Mouse (Mus musculus) kidney, postnatal 0 days (tissue): ENCODE data around the gene Cntnap2. TPM values are rescaled to one million over a fixed set of nuclear protein-coding genes. Genes with fewer than 3 reads are reported as not detected.
A peak's percentile ranks its signal among the peaks of the same experiment; 100 is the strongest.

Source experiments
- ATAC-seq: fragments of 200-750 bp; cut with Nextera tagmentation; replicated peaks from 2 replicates; pipeline ENCODE4 v1.8.0; 2017; ENCODE audit warnings: low read depth, moderate number of reproducible peaks, moderate TSS enrichment, moderate library complexity; ENCODE audit not compliant: low FRiP score
- DNase-seq: peaks from one replicate; pipeline ENCODE4 v3.0.0-alpha.2; 2016; ENCODE audit warnings: low spot score
- H3K27ac ChIP-seq: fragments of 300-500 bp; sonication (generic); 2 replicates; pipeline ENCODE4 v1.5.1; 2014; ENCODE audit warnings: mild to moderate bottlenecking
- H3K27me3 ChIP-seq: fragments of 300-500 bp; sonication (generic); 2 replicates; pipeline ENCODE4 v1.6.1; 2014; ENCODE audit warnings: low read length, mixed read lengths; ENCODE audit not compliant: insufficient read depth
- H3K36me3 ChIP-seq: fragments of 300-500 bp; sonication (generic); 2 replicates; pipeline ENCODE4 v1.6.1; 2014; ENCODE audit warnings: low read length, mixed read lengths; ENCODE audit not compliant: insufficient read depth
- H3K4me1 ChIP-seq: fragments of 300-500 bp; sonication (generic); replicated peaks from 2 replicates; pipeline ENCODE4 v1.6.1; 2014; ENCODE audit warnings: antibody characterized with exemption, low read length, mixed read lengths; ENCODE audit not compliant: insufficient read depth
- H3K4me2 ChIP-seq: fragments of 300-500 bp; sonication (generic); 2 replicates; pipeline ENCODE4 v1.6.1; 2014; ENCODE audit warnings: mild to moderate bottlenecking, low read length, moderate library complexity, mixed read lengths
- H3K4me3 ChIP-seq: fragments of 300-500 bp; sonication (generic); replicated peaks from 2 replicates; pipeline ENCODE4 v1.5.1; 2014; ENCODE audit warnings: low read depth, low read length
- H3K9ac ChIP-seq: fragments of 300-500 bp; sonication (generic); 2 replicates; pipeline ENCODE4 v1.6.1; 2014; ENCODE audit warnings: low read depth, low read length
- H3K9me3 ChIP-seq: fragments of 300-500 bp; sonication (generic); replicated peaks from 2 replicates; pipeline ENCODE4 v1.6.1; 2016; ENCODE audit warnings: low read length, inconsistent platforms, mixed read lengths
- CTCF ChIP-seq: IDR thresholded peaks from 2 replicates; pipeline ENCODE4 v1.5.1; 2016; ENCODE audit warnings: antibody characterized with exemption, low read depth, mild to moderate bottlenecking, moderate library complexity
- WGBS: fragments of 180-500 bp; shearing (Covaris S2); extraction: QIAGEN DNeasy Blood & Tissue Kit; methylation state at CpG from one replicate; pipeline ENCODE4 v1.1.7; 2014; 5-methylcytosine and 5-hydroxymethylcytosine counted together
- polyA plus RNA-seq: library from polyadenylated mRNA; unstranded; fragments of >200 nt; fragmentation: Nextera tagmentation; extraction: Ambion mirVana; gene quantifications from 2 replicates; pipeline ENCODE4 v1.2.1, GENCODE M21; 2015

Cntnap2 gene
- polyA plus RNA-seq, 1 experiment from 2014 or later = 2.8 TPM

DNA sequence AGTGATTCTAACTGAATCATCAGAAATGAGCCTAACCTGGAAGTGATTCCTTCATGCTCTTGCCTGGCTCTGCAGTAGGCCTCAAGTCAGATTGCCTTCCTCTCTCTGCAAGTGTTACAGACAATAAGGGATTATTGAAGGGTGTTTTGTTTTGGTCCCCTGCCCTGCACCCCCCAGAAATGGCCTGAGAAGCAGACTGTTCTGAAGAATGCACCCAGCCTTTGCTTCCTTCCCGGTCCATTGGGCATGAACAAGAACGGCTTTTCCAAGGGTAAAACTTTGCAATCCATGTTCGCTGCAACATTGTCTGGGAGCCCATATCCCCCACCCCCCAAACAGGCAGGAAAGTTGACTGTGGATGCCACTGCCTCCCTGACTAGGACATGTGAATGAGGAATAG, 1704.3 kb downstream of the Cntnap2 start:
- Histone ChIP-seq H3K4me2 (no peak overlapping the region), H3K9me3 (no peaks in the 10 kb centered on the region), H3K27me3 (no peaks in the 10 kb centered on the region), H3K27ac (no peak overlapping the region), H3K9ac (no peak overlapping the region), H3K36me3 (no peaks in the 10 kb centered on the region), H3K4me1 (no peaks in the 10 kb centered on the region), H3K4me3 (no peak overlapping the region)
- no peak for ATAC-seq
- WGBS = 53% methylated on average over 3 of the region's 3 CpGs
- no peak for TF ChIP-seq CTCF
- DNase-seq = no peak

DNA sequence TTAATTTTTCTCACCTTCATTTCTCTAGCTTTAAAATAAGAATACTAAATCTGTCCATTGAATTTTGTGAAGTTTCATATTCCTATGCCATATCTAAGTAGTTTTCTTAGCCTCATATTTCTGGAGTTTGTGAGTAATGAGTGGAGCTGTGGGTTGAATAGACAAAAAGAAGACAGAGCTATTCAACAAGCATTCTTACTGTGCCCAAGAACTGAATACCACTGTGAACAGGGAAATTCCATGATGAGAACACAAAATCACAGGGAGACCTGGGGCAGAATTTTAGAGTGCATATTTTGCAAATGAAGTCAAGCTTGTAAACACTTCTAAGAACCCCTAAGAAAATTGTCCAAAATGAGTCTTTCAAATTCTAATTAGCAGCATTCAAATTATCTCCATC, 1715.4 kb downstream of the Cntnap2 start:
- Histone ChIP-seq H3K9me3 (no peaks in the 10 kb centered on the region), H3K9ac (no peak overlapping the region), H3K36me3 (no peaks in the 10 kb centered on the region), H3K4me2 (no peak overlapping the region), H3K27ac (no peak overlapping the region), H3K4me3 (no peak overlapping the region), H3K4me1 (no peaks in the 10 kb centered on the region), H3K27me3 (no peaks in the 10 kb centered on the region)
- no peak for ATAC-seq
- no peak for DNase-seq
- TF ChIP-seq CTCF = no peak

DNA sequence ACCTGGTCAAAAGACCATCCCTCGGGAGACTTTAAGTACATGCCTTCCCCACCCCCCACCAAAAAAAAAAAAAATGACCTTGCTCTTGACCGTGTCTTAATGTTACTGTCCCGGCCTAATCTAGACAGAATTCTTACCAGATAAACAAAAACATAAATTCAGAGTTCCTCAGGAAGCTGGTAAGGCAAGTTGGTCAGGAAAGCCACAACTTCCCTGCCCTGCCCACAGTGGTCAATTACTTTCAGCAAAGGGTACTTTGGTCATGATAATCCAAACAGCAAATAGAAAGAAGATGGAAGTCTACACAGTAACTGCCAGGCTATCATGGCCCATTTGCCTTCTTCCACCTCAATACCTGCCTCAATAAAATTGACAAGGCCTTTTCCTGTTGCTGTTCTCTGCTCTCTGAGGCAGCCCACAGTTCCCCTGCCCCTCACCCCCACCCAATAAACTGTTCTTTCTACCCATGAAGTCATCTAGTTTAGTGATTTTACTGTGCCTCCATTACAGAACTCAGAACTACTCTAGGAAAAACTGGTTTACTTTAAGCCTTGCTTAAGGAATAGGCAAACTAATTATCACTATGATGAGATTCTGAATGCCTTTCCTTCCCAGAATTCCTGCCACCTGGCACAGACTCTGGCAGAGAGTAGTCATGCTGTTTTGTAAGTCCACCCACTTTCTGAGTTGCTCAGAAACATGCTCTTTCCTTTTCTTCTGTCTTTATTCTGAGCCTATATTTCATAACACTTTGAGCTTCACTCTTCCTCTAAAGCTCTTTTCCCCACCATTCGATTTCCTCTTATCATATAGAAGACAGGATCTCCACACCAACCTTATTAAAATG, 1743.3 kb downstream of the Cntnap2 start:
- DNase-seq (no peak), ATAC-seq (no peak)
- Histone ChIP-seq H3K4me3 (no peak overlapping the region), H3K36me3 (no peaks in the 10 kb centered on the region), H3K9ac (no peak overlapping the region), H3K27ac (no peak overlapping the region), H3K4me2 (no peak overlapping the region), H3K4me1 (no peaks in the 10 kb centered on the region), H3K27me3 (no peaks in the 10 kb centered on the region), H3K9me3 (no peaks in the 10 kb centered on the region)
- no peak for TF ChIP-seq CTCF
- WGBS = 71% methylated on average over 4 of the region's 4 CpGs

DNA sequence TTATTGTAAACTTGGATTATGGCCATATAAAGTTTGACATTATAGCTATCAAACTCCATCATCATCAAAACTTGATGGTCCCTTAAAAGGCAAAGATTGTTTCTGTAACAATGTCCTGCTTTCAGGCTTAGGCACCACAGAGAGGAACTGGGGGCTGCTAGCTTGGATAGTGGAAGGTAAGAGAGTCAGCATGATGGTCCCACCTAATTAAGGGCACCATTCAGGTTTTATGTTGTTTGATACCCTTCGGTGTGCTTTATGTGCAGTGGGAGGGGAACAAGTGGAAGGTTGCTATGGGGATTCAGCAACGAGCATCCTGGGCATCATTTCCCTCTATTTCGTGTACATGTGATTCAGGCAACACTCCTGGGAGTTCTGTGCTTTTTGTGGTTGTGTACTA, 1797.5 kb downstream of the Cntnap2 start:
- H3K27ac ChIP-seq = no peak overlapping the region
- no peak for TF ChIP-seq CTCF
- no peaks in the 10 kb centered on the region for H3K4me1 ChIP-seq
- no peak overlapping the region for H3K4me2 ChIP-seq
- no peak overlapping the region for H3K4me3 ChIP-seq
- no peak for DNase-seq
- 41% methylated on average over 3 of the region's 3 CpGs for WGBS
- no peak for ATAC-seq
- H3K9ac ChIP-seq = no peak overlapping the region
- H3K9me3 ChIP-seq = no peaks in the 10 kb centered on the region
- no peaks in the 10 kb centered on the region for H3K27me3 ChIP-seq
- no peaks in the 10 kb centered on the region for H3K36me3 ChIP-seq

DNA sequence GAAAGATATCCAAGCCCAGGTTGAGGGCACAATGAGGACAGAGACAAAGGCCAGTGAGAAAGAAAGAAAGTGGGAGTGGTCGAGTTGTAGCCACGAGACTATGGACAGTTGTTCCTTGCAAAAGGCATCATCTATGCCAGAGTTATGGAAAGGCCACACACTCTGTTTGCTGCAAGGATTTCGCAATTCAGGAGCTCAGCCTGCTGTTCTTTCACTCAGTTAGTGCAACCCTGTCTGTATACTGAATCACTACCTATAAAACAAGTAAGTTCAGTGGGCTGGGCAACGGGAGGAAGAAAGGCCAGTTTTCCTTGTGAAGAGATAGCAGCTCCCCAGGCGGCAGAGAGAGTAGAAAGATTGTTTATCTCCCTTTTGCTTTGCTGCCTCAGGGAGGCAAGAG, 1801.9 kb downstream of the Cntnap2 start:
- Histone ChIP-seq H3K4me2 (no peak overlapping the region), H3K36me3 (no peaks in the 10 kb centered on the region), H3K4me3 (no peak overlapping the region), H3K27ac (no peak overlapping the region), H3K4me1 (no peaks in the 10 kb centered on the region), H3K9ac (no peak overlapping the region), H3K9me3 (no peaks in the 10 kb centered on the region), H3K27me3 (no peaks in the 10 kb centered on the region)
- DNase-seq (no peak), ATAC-seq (no peak)
- WGBS = 34% methylated on average over 5 of the region's 5 CpGs
- TF ChIP-seq CTCF = no peak

DNA sequence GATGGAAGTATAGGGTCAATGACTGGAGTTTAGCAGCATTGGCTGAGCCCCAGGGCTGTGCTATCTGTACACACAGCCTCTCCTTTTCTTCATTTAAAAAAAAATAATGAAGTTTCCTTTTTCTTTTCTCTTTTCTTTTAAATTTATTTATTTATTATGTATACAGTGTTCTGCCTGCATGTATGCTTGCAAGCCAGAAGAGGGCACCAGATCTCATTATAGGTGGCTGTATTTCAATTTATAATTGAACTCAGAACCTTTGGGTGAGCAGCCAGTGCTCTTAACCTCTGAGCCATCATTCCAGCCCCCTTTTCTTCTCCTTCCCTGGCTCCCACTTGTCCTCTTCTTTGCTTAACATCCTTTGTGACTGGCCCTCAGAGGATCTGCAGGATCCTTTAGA, 1807.2 kb downstream of the Cntnap2 start:
- DNase-seq (no peak), ATAC-seq (no peak)
- Histone ChIP-seq H3K27ac (no peak overlapping the region), H3K4me2 (no peak overlapping the region), H3K4me1 (no peaks in the 10 kb centered on the region), H3K4me3 (no peak overlapping the region), H3K36me3 (no peaks in the 10 kb centered on the region), H3K9me3 (no peaks in the 10 kb centered on the region), H3K9ac (no peak overlapping the region), H3K27me3 (no peaks in the 10 kb centered on the region)
- peak; percentile 53 for TF ChIP-seq CTCF

DNA sequence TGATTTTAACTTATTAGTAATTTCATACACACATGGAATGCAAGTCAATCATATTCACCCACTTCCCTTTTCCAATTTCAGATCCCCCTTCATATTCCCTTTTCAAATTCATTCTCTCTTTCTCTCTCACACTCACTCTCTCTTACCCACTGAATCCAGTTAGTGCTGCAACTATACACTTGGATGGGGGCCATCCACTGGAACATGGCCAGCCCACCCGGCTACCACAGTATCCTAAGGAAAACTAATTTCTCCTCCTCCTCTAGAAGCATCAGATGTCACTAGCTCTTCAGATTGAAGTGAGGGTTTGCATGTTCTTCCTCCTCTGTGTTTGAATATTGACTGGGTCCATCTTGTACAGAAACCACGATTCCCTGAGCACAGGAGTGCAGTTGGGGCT, 1827.1 kb downstream of the Cntnap2 start:
- H3K4me2 ChIP-seq = no peak overlapping the region
- no peak overlapping the region for H3K4me3 ChIP-seq
- TF ChIP-seq CTCF = no peak
- no peaks in the 10 kb centered on the region for H3K9me3 ChIP-seq
- no peak for ATAC-seq
- no peak overlapping the region for H3K9ac ChIP-seq
- H3K27ac ChIP-seq = no peak overlapping the region
- no peaks in the 10 kb centered on the region for H3K27me3 ChIP-seq
- no peaks in the 10 kb centered on the region for H3K36me3 ChIP-seq
- no peaks in the 10 kb centered on the region for H3K4me1 ChIP-seq
- whole genome bisulfite sequencing = 47% methylated on average over 2 of the region's 2 CpGs
- no peak for DNase-seq
